9 mouse cellular contexts compared by ENCODE assay signal in genomic region chr10:63574100-63574609, GRCm38 (mm10).
DNase-seq lines count a peak whose midpoint lies in the region; ATAC-seq and TF ChIP-seq lines count a peak whose summit lies in the region.
"Had no signal": no experiment of that assay in that cellular context is flagged by ENCODE, and none has a peak within 500 bp of the region (broad histone marks: within the 10 kb centered on the region; RNA-seq: fewer than 3 reads in every experiment).

No protein-coding gene starts in this region.

- DNase-seq in adrenal gland, adult 8-10 months = peak; percentile 5
- DNase-seq in midbrain, postnatal 0 days (ENCODE audit: low spot score) = no peak
- DNase-seq in right cerebral cortex, postnatal 10 days (ENCODE audit: low spot score in 2 of 2) = no peak

- H3K4me1 ChIP-seq in hindbrain, embryonic 13.5 days (replicated peaks) = no peaks in the 10 kb centered on the region
- no peaks in the 10 kb centered on the region for H3K4me1 ChIP-seq in hindbrain, embryonic 12.5 days
- H3K4me1 ChIP-seq in E14TG2a.4 (replicated peaks; ENCODE audit: low read depth, low read length) = no peaks in the 10 kb centered on the region
- H3K4me1 ChIP-seq in kidney, embryonic 14.5 days (ENCODE audit: control insufficient read depth, insufficient read depth, low read length) = no peaks in the 10 kb centered on the region
- H3K4me1 ChIP-seq in midbrain, postnatal 0 days (ENCODE audit: insufficient read depth, low read length) = no peaks in the 10 kb centered on the region
- H3K4me1 ChIP-seq in forebrain, embryonic 16.5 days (replicated peaks; ENCODE audit: control insufficient read depth, insufficient read depth, low read length) = no peaks in the 10 kb centered on the region
- H3K4me1 ChIP-seq: embryonic facial prominence, embryonic 12.5 days had no signal

- no peak overlapping the region for H3K9ac ChIP-seq in hindbrain, embryonic 13.5 days
- H3K9ac ChIP-seq in hindbrain, embryonic 12.5 days = no peak overlapping the region
- no peak overlapping the region for H3K9ac ChIP-seq in kidney, embryonic 14.5 days (ENCODE audit: low read depth, low read length)
- H3K9ac ChIP-seq in midbrain, postnatal 0 days (replicated peaks; ENCODE audit: low read length, poor library complexity, severe bottlenecking) = no peak overlapping the region
- no peak overlapping the region for H3K9ac ChIP-seq in forebrain, embryonic 16.5 days (replicated peaks; ENCODE audit: low read depth, low read length)
- H3K9ac ChIP-seq: embryonic facial prominence, embryonic 12.5 days had no signal

- no peak overlapping the region for H3K27ac ChIP-seq in hindbrain, embryonic 13.5 days
- H3K27ac ChIP-seq in hindbrain, embryonic 12.5 days = no peak overlapping the region
- H3K27ac ChIP-seq in kidney, embryonic 14.5 days (ENCODE audit: low read depth, low read length) = no peak overlapping the region
- H3K27ac ChIP-seq in midbrain, postnatal 0 days (ENCODE audit: low read depth, low read length) = no peak overlapping the region
- no peak overlapping the region for H3K27ac ChIP-seq in forebrain, embryonic 16.5 days (ENCODE audit: low read length)
- H3K27ac ChIP-seq: embryonic facial prominence, embryonic 12.5 days had no signal

- no peaks in the 10 kb centered on the region for H3K27me3 ChIP-seq in hindbrain, embryonic 13.5 days
- no peaks in the 10 kb centered on the region for H3K27me3 ChIP-seq in hindbrain, embryonic 12.5 days
- no peaks in the 10 kb centered on the region for H3K27me3 ChIP-seq in E14TG2a.4 (ENCODE audit: insufficient read depth, low read length)
- H3K27me3 ChIP-seq in kidney, embryonic 14.5 days (ENCODE audit: control insufficient read depth, insufficient read depth, low read length) = no peaks in the 10 kb centered on the region
- H3K27me3 ChIP-seq in midbrain, postnatal 0 days (ENCODE audit: insufficient read depth, low read length) = no peaks in the 10 kb centered on the region
- H3K27me3 ChIP-seq in forebrain, embryonic 16.5 days (replicated peaks; ENCODE audit: control insufficient read depth, insufficient read depth, low read length) = no peaks in the 10 kb centered on the region
- H3K27me3 ChIP-seq: embryonic facial prominence, embryonic 12.5 days had no signal

- no peaks in the 10 kb centered on the region for H3K36me3 ChIP-seq in hindbrain, embryonic 13.5 days
- no peaks in the 10 kb centered on the region for H3K36me3 ChIP-seq in hindbrain, embryonic 12.5 days
- no peaks in the 10 kb centered on the region for H3K36me3 ChIP-seq in E14TG2a.4 (ENCODE audit: insufficient read depth, low read length)
- H3K36me3 ChIP-seq in kidney, embryonic 14.5 days (ENCODE audit: control insufficient read depth, insufficient read depth, low read length) = no peaks in the 10 kb centered on the region
- H3K36me3 ChIP-seq in midbrain, postnatal 0 days (ENCODE audit: insufficient read depth, low read length) = no peaks in the 10 kb centered on the region
- H3K36me3 ChIP-seq in forebrain, embryonic 16.5 days (ENCODE audit: control insufficient read depth, insufficient read depth) = no peaks in the 10 kb centered on the region
- H3K36me3 ChIP-seq: embryonic facial prominence, embryonic 12.5 days had no signal

- H3K9me3 ChIP-seq in hindbrain, embryonic 13.5 days = 0 out of 2 replicates have a peak, but pooled peaks cover 3% of the 10 kb centered on the region
- H3K9me3 ChIP-seq in hindbrain, embryonic 12.5 days (replicated peaks) = no peaks in the 10 kb centered on the region
- H3K9me3 ChIP-seq in E14TG2a.4 (ENCODE audit: low read length) = peaks cover 10% of the 10 kb centered on the region; the same call in 1 of the 2 replicates
- H3K9me3 ChIP-seq in kidney, embryonic 14.5 days (ENCODE audit: control insufficient read depth, low read length) = no peaks in the 10 kb centered on the region
- no peaks in the 10 kb centered on the region for H3K9me3 ChIP-seq in midbrain, postnatal 0 days (ENCODE audit: low read length)
- H3K9me3 ChIP-seq in forebrain, embryonic 16.5 days (ENCODE audit: control insufficient read depth, low read length) = peaks cover 2% of the 10 kb centered on the region; the same call in 1 of the 2 replicates
- H3K9me3 ChIP-seq: embryonic facial prominence, embryonic 12.5 days had no signal

- peak; percentile 74 for TF ChIP-seq CTCF in E14TG2a.4 (conservative IDR thresholded peaks at IDR 0.05; ENCODE audit: low read length)
- peak; percentile 56 for TF ChIP-seq CTCF in midbrain, postnatal 0 days (IDR thresholded peaks at IDR 0.05)

- H3K4me2 ChIP-seq in hindbrain, embryonic 13.5 days = no peak overlapping the region
- H3K4me2 ChIP-seq in hindbrain, embryonic 12.5 days (replicated peaks) = no peak overlapping the region
- no peak overlapping the region for H3K4me2 ChIP-seq in kidney, embryonic 14.5 days (replicated peaks; ENCODE audit: low read depth, low read length)
- H3K4me2 ChIP-seq in midbrain, postnatal 0 days (ENCODE audit: low read depth, low read length, poor library complexity, severe bottlenecking) = no peak overlapping the region
- H3K4me2 ChIP-seq in forebrain, embryonic 16.5 days (ENCODE audit: low read length) = no peak overlapping the region
- H3K4me2 ChIP-seq: embryonic facial prominence, embryonic 12.5 days had no signal

- 89% methylated on average over 7 of the region's 7 CpGs for WGBS in hindbrain, embryonic 13.5 days
- WGBS in hindbrain, embryonic 12.5 days = 90% methylated on average over 7 of the region's 7 CpGs
- WGBS in kidney, embryonic 14.5 days = 87% methylated on average over 7 of the region's 7 CpGs
- 86% methylated on average over 7 of the region's 7 CpGs for WGBS in midbrain, postnatal 0 days
- 84% methylated on average over 7 of the region's 7 CpGs for WGBS in forebrain, embryonic 16.5 days

- H3K4me3 ChIP-seq in hindbrain, embryonic 13.5 days = no peak overlapping the region
- H3K4me3 ChIP-seq in hindbrain, embryonic 12.5 days = no peak overlapping the region
- no peak overlapping the region for H3K4me3 ChIP-seq in E14TG2a.4 (replicated peaks; ENCODE audit: low read length)
- no peak overlapping the region for H3K4me3 ChIP-seq in kidney, embryonic 14.5 days (ENCODE audit: low read length)
- H3K4me3 ChIP-seq in midbrain, postnatal 0 days (ENCODE audit: low read depth, low read length) = no peak overlapping the region
- H3K4me3 ChIP-seq in forebrain, embryonic 16.5 days (replicated peaks; ENCODE audit: low read length) = no peak overlapping the region
- H3K4me3 ChIP-seq: embryonic facial prominence, embryonic 12.5 days had no signal

- 0 out of 2 replicates have a peak, but pooled peaks have one; percentile 24 for ATAC-seq in hindbrain, embryonic 13.5 days (ENCODE audit: low FRiP score)
- ATAC-seq in hindbrain, embryonic 12.5 days (ENCODE audit: low FRiP score) = no peak
- ATAC-seq in kidney, embryonic 14.5 days (ENCODE audit: low FRiP score, low TSS enrichment) = 0 out of 2 replicates have a peak, but pooled peaks have one; percentile 39
- ATAC-seq in midbrain, postnatal 0 days (ENCODE audit: low FRiP score) = no peak
- ATAC-seq in forebrain, embryonic 16.5 days = no peak

Comparison
In these comparisons a context has a peak if more than half of its experiments do, and no peak if none do; other contexts are left out.
1. ATAC-seq: peak in hindbrain, embryonic 13.5 days (single experiment) and kidney, embryonic 14.5 days (single experiment); none in hindbrain, embryonic 12.5 days (single experiment), midbrain, postnatal 0 days (single experiment) and forebrain, embryonic 16.5 days (single experiment).